Mouse (Mus musculus) neural tube, embryonic 15.5 days (tissue): ENCODE measurements around the gene Zfp786. TPM values are rescaled to one million over a fixed set of nuclear protein-coding genes. Genes with fewer than 3 reads are reported as not detected.

Experiments used
- ATAC-seq: fragments of 200-750 bp; cut with Nextera tagmentation; 2 replicates; pipeline ENCODE4 v1.8.0; 2017; ENCODE audit warnings: mild to moderate bottlenecking, moderate TSS enrichment, moderate library complexity; ENCODE audit not compliant: low FRiP score
- H3K27ac ChIP-seq: fragments of 300-500 bp; sonication (generic); replicated peaks from 2 replicates; pipeline ENCODE4 v1.5.1; 2015; ENCODE audit warnings: mild to moderate bottlenecking, inconsistent platforms
- H3K27me3 ChIP-seq: fragments of 300-500 bp; sonication (generic); replicated peaks from 2 replicates; pipeline ENCODE4 v1.6.1; 2015; ENCODE audit warnings: inconsistent platforms
- H3K36me3 ChIP-seq: fragments of 300-500 bp; sonication (generic); 2 replicates; pipeline ENCODE4 v1.6.1; 2015; ENCODE audit warnings: inconsistent platforms
- H3K4me1 ChIP-seq: fragments of 300-500 bp; sonication (generic); 2 replicates; pipeline ENCODE4 v1.6.1; 2015; ENCODE audit warnings: inconsistent platforms
- H3K4me2 ChIP-seq: fragments of 300-500 bp; sonication (generic); 2 replicates; pipeline ENCODE4 v1.6.1; 2015; ENCODE audit warnings: inconsistent platforms, mild to moderate bottlenecking, moderate library complexity
- H3K4me3 ChIP-seq: fragments of 300-500 bp; sonication (generic); replicated peaks from 2 replicates; pipeline ENCODE4 v1.5.1; 2015; ENCODE audit warnings: mild to moderate bottlenecking, inconsistent platforms
- H3K9ac ChIP-seq: fragments of 300-500 bp; sonication (generic); replicated peaks from 2 replicates; pipeline ENCODE4 v1.6.1; 2015; ENCODE audit warnings: mild to moderate bottlenecking, inconsistent platforms
- H3K9me3 ChIP-seq: fragments of 300-500 bp; sonication (generic); replicated peaks from 2 replicates; pipeline ENCODE4 v1.6.1; 2016; ENCODE audit warnings: inconsistent platforms
- WGBS: fragments of 180-500 bp; shearing (Covaris S2); methylation state at CpG from one replicate; pipeline ENCODE4 v1.1.7; 2015; ENCODE audit warnings: mixed read lengths; 5-methylcytosine and 5-hydroxymethylcytosine counted together
- polyA plus RNA-seq: library from polyadenylated mRNA; unstranded; fragments of >200 nt; fragmentation: Nextera tagmentation; extraction: Ambion mirVana; gene quantifications from 2 replicates; pipeline ENCODE4 v1.2.1, GENCODE M21; 2015

Zfp786 gene
- polyA plus RNA-seq, 1 experiment from 2014 or later: 16.4 TPM

- Histone ChIP-seq H3K27ac (no peak overlapping the region), H3K36me3 (peaks cover 28% of the 10 kb centered on the region), H3K27me3 (no peaks in the 10 kb centered on the region), H3K4me1 (peaks cover 18% of the 10 kb centered on the region), H3K9ac (no peak overlapping the region), H3K9me3 (no peaks in the 10 kb centered on the region), H3K4me2 (no peak overlapping the region), H3K4me3 (no peak overlapping the region)
- WGBS: 97% methylated on average over 1 of the region's 1 CpGs
- no peak for ATAC-seq
Measured at GRCm38 (mm10) chr6:47842337-47842736, 11.7 kb upstream of the Zfp786 start.

GRCm38 (mm10) chr6:47841831-47842230 is 11.2 kb upstream of the Zfp786 start:
- Histone ChIP-seq H3K4me3 (no peak overlapping the region), H3K4me1 (peaks cover 22% of the 10 kb centered on the region), H3K9ac (no peak overlapping the region), H3K4me2 (no peak overlapping the region), H3K36me3 (peaks cover 26% of the 10 kb centered on the region), H3K27ac (no peak overlapping the region), H3K9me3 (no peaks in the 10 kb centered on the region), H3K27me3 (no peaks in the 10 kb centered on the region)
- no peak for ATAC-seq
- WGBS: 96% methylated on average over 2 of the region's 2 CpGs

GRCm38 (mm10) chr6:47841077-47841476 is 10.4 kb upstream of the Zfp786 start:
- H3K4me3 ChIP-seq: no peak overlapping the region
- ATAC-seq: no peak
- H3K9me3 ChIP-seq: no peaks in the 10 kb centered on the region
- no peaks in the 10 kb centered on the region for H3K27me3 ChIP-seq
- H3K27ac ChIP-seq: no peak overlapping the region
- peaks cover 22% of the 10 kb centered on the region for H3K36me3 ChIP-seq
- no peak overlapping the region for H3K4me2 ChIP-seq
- no peak overlapping the region for H3K9ac ChIP-seq
- 95% methylated on average over 1 of the region's 1 CpGs for WGBS
- H3K4me1 ChIP-seq: peaks cover 26% of the 10 kb centered on the region

DNA sequence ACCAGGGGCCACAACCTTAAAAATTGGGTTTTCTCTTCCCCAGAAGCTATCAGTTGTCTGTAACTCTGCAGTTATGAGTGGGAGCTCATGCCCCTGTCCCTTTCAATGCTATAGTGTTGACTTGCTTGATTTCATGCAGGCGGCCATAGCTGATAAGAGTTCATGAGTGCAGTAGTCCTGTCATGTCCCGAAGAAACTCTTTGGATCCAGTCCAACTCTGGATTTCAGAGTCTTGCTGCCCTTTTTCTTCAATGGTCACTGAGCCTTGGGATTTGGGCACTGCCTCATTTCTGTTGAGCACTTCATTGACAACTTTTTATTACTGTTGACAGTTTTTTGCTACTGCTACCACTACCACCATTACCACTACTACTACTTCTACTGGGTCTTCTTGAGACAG is 7.0 kb upstream of the Zfp786 start:
- H3K27me3 ChIP-seq: no peaks in the 10 kb centered on the region
- WGBS: 89% methylated on average over 2 of the region's 2 CpGs
- H3K4me3 ChIP-seq: no peak overlapping the region
- H3K9me3 ChIP-seq: no peaks in the 10 kb centered on the region
- no peak for ATAC-seq
- peaks cover 18% of the 10 kb centered on the region for H3K36me3 ChIP-seq
- no peak overlapping the region for H3K27ac ChIP-seq
- H3K4me2 ChIP-seq: no peak overlapping the region
- H3K4me1 ChIP-seq: peaks cover 26% of the 10 kb centered on the region
- H3K9ac ChIP-seq: no peak overlapping the region

GRCm38 (mm10) chr6:47835984-47836521 is 5.4 kb upstream of the Zfp786 start:
- Histone ChIP-seq H3K9ac (peak overlapping the region; percentile 90), H3K4me1 (peaks cover 26% of the 10 kb centered on the region), H3K4me3 (peak overlapping the region; percentile 84), H3K27me3 (no peaks in the 10 kb centered on the region), H3K4me2 (peak overlapping the region; percentile 72), H3K27ac (peak overlapping the region; percentile 96), H3K9me3 (no peaks in the 10 kb centered on the region), H3K36me3 (peaks cover 10% of the 10 kb centered on the region)
- WGBS: under 1% methylated on average over 49 of the region's 49 CpGs
- peak; percentile 85 for ATAC-seq

- Histone ChIP-seq H3K4me2 (peak within 1 kb of the TSS; percentile 72), H3K4me3 (peak within 1 kb of the TSS; percentile 84), H3K9ac (peak within 1 kb of the TSS; percentile 90), H3K27ac (peak within 1 kb of the TSS; percentile 96), H3K4me1 (peaks cover 29% of the 10 kb centered on the region), H3K36me3 (peaks cover 5% of the 10 kb centered on the region), H3K27me3 (no peaks in the 10 kb centered on the region), H3K9me3 (no peaks in the 10 kb centered on the region)
- peak; percentile 93 for ATAC-seq
- under 1% methylated on average over 52 of the region's 52 CpGs for WGBS
Measured at GRCm38 (mm10) chr6:47835482-47835983, 4.9 kb upstream of the Zfp786 start, which contains the start of gene Zfp398. Zfp398 (plus strand) TSS chr6:47835661.

DNA sequence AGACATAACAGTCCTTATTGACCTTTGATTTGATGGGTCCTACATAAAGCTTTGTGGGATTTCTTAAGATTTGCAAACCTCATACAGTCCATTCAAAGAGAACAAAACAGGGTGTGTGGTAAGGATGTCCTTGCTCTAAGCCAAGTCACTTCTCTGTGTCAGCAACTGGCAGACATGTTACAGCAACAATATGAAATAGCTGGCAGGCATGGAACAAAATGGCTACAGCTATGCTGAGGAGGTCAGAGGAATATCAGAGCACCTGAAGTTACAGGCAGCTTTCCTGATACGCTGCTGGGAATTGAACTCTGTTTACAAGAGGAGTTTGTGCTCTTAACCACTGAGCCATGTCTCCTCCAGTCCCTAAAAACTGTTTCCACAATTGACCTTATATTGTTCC is 1.6 kb upstream of the Zfp786 start:
- H3K4me3 ChIP-seq: no peak overlapping the region
- no peak overlapping the region for H3K27ac ChIP-seq
- no peak overlapping the region for H3K4me2 ChIP-seq
- ATAC-seq: no peak
- H3K4me1 ChIP-seq: peaks cover 21% of the 10 kb centered on the region
- H3K36me3 ChIP-seq: no peaks in the 10 kb centered on the region
- 77% methylated on average over 1 of the region's 1 CpGs for WGBS
- no peaks in the 10 kb centered on the region for H3K27me3 ChIP-seq
- no peaks in the 10 kb centered on the region for H3K9me3 ChIP-seq
- H3K9ac ChIP-seq: no peak overlapping the region

DNA sequence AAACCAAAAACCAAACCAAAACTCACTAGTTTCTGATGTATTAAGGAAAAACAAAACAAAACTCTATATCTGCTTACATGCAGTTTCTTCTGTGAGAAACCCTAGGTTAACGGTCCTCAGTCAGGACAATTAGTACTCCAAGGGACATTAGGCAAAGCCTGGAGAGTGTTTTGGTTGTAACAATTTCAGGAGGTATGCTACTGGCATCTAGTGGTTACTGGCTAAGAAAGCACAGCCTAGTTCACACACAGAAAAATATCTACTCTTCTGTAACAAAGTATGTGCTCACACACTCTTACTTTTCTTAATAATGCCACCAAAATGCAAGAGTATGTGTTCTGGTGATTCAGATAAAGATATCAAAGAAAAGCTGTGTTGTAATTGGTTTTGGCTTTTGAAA is 1.7 kb downstream of the Zfp786 start:
- no peak for ATAC-seq
- Histone ChIP-seq H3K4me2 (peak overlapping the region; percentile 57), H3K27ac (peak overlapping the region; percentile 48; the same call in 1 of the 2 replicates), H3K9me3 (no peaks in the 10 kb centered on the region), H3K4me1 (peaks cover 23% of the 10 kb centered on the region), H3K4me3 (peak overlapping the region; percentile 71), H3K27me3 (no peaks in the 10 kb centered on the region), H3K9ac (peak overlapping the region; percentile 85; the same call in 1 of the 2 replicates), H3K36me3 (peaks cover 24% of the 10 kb centered on the region)
- WGBS: 21% methylated on average over 1 of the region's 1 CpGs

DNA sequence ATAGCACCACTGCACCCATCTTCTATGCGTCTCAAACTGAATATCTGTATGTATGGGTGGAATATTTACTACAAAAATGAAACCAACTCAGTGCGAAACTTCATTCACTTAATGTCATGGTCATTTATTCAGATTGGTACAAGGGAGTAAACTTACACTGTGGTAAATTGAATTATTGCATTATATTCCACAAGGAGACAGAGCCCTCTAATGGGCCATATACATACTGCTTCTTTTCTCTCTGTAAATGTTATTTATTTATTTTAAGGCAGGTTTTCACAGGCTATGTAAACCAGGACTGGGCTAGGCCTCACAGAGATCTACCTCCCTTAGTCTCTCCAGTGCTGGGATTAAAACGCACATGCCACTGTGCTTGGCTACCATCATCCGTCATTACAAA is 3.2 kb downstream of the Zfp786 start:
- no peak for ATAC-seq
- Histone ChIP-seq H3K27ac (no peak overlapping the region), H3K27me3 (no peaks in the 10 kb centered on the region), H3K4me3 (no peak overlapping the region), H3K9ac (no peak overlapping the region), H3K9me3 (no peaks in the 10 kb centered on the region), H3K4me2 (no peak overlapping the region), H3K36me3 (peaks cover 39% of the 10 kb centered on the region), H3K4me1 (peaks cover 23% of the 10 kb centered on the region)
- 90% methylated on average over 4 of the region's 4 CpGs for WGBS

- peaks cover 68% of the 10 kb centered on the region for H3K36me3 ChIP-seq
- no peak overlapping the region for H3K4me3 ChIP-seq
- 48% methylated on average over 2 of the region's 2 CpGs for WGBS
- H3K27me3 ChIP-seq: no peaks in the 10 kb centered on the region
- no peak overlapping the region for H3K4me2 ChIP-seq
- peaks cover 15% of the 10 kb centered on the region for H3K4me1 ChIP-seq
- no peak overlapping the region for H3K27ac ChIP-seq
- ATAC-seq: no peak
- H3K9ac ChIP-seq: no peak overlapping the region
- H3K9me3 ChIP-seq: no peaks in the 10 kb centered on the region
Measured at GRCm38 (mm10) chr6:47824241-47824640, 6.4 kb downstream of the Zfp786 start.

GRCm38 (mm10) chr6:47821776-47822175 is 8.9 kb downstream of the Zfp786 start:
- Histone ChIP-seq H3K36me3 (peaks cover 81% of the 10 kb centered on the region), H3K4me3 (no peak overlapping the region), H3K27me3 (no peaks in the 10 kb centered on the region), H3K4me2 (no peak overlapping the region), H3K9ac (no peak overlapping the region), H3K9me3 (no peaks in the 10 kb centered on the region), H3K4me1 (0 out of 2 replicates have a peak, but pooled peaks cover 5% of the 10 kb centered on the region), H3K27ac (no peak overlapping the region)
- 96% methylated on average over 6 of the region's 6 CpGs for WGBS
- ATAC-seq: no peak

DNA sequence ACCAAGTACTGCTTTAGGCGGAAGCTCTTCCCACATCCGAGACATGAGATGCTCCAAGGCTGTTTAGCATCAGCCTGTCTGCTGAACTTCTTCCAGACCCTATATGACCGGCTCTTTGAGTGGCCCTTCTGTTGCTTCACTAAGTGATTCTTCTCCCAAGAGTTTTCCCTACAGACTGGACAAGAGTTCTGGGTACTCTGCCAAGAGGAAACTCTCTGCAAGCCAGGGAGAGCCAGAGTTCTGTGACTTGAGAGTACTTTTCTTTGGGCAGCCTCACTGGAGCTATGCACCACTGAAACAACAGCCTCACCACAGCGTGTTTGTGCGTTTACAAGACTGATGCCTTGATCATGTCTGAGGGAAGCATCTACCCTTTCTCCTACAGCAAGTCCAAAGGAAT is 9.4 kb downstream of the Zfp786 start:
- Histone ChIP-seq H3K4me2 (no peak overlapping the region), H3K4me3 (no peak overlapping the region), H3K36me3 (peaks cover 80% of the 10 kb centered on the region), H3K27ac (no peak overlapping the region), H3K9me3 (no peaks in the 10 kb centered on the region), H3K4me1 (no peaks in the 10 kb centered on the region), H3K27me3 (no peaks in the 10 kb centered on the region), H3K9ac (no peak overlapping the region)
- no peak for ATAC-seq
- 95% methylated on average over 5 of the region's 5 CpGs for WGBS
